Mouse (Mus musculus) intestine, embryonic 15.5 days (tissue): Measurements from ENCODE around the gene Shkbp1. TPM values are rescaled to one million over a fixed set of nuclear protein-coding genes. Genes with fewer than 3 reads are reported as not detected.

Experiments used
- ATAC-seq: fragments of 200-750 bp; cut with Nextera tagmentation; 2 replicates; pipeline ENCODE4 v1.8.0; 2017; ENCODE audit warnings: moderate TSS enrichment, moderate library complexity
- H3K27ac ChIP-seq: fragments of 300-500 bp; sonication (generic); 2 replicates; pipeline ENCODE4 v1.5.1; 2015; ENCODE audit warnings: mild to moderate bottlenecking, inconsistent platforms
- H3K27me3 ChIP-seq: fragments of 300-500 bp; sonication (generic); replicated peaks from 2 replicates; pipeline ENCODE4 v1.6.1; 2015; ENCODE audit warnings: inconsistent platforms
- H3K36me3 ChIP-seq: fragments of 300-500 bp; sonication (generic); 2 replicates; pipeline ENCODE4 v1.6.1; 2015; ENCODE audit warnings: inconsistent platforms
- H3K4me1 ChIP-seq: fragments of 300-500 bp; sonication (generic); replicated peaks from 2 replicates; pipeline ENCODE4 v1.6.1; 2015; ENCODE audit warnings: inconsistent platforms
- H3K4me2 ChIP-seq: fragments of 300-500 bp; sonication (generic); replicated peaks from 2 replicates; pipeline ENCODE4 v1.6.1; 2015; ENCODE audit warnings: mild to moderate bottlenecking, inconsistent platforms
- H3K4me3 ChIP-seq: fragments of 300-500 bp; sonication (generic); replicated peaks from 2 replicates; pipeline ENCODE4 v1.5.1; 2015; ENCODE audit warnings: inconsistent platforms
- H3K9ac ChIP-seq: fragments of 300-500 bp; sonication (generic); 2 replicates; pipeline ENCODE4 v1.6.1; 2015; ENCODE audit warnings: inconsistent platforms
- H3K9me3 ChIP-seq: fragments of 300-500 bp; sonication (generic); 2 replicates; pipeline ENCODE4 v1.6.1; 2016; ENCODE audit warnings: inconsistent platforms
- WGBS: fragments of 180-500 bp; shearing (Covaris S2); methylation state at CpG from one replicate; pipeline ENCODE4 v1.1.7; 2015; 5-methylcytosine and 5-hydroxymethylcytosine counted together
- polyA plus RNA-seq: library from polyadenylated mRNA; unstranded; fragments of >200 nt; fragmentation: Nextera tagmentation; extraction: Ambion mirVana; gene quantifications from 2 replicates; pipeline ENCODE4 v1.2.1, GENCODE M21; 2015

Shkbp1 gene
- polyA plus RNA-seq, 1 experiment from 2014 or later: 35.0 TPM

DNA sequence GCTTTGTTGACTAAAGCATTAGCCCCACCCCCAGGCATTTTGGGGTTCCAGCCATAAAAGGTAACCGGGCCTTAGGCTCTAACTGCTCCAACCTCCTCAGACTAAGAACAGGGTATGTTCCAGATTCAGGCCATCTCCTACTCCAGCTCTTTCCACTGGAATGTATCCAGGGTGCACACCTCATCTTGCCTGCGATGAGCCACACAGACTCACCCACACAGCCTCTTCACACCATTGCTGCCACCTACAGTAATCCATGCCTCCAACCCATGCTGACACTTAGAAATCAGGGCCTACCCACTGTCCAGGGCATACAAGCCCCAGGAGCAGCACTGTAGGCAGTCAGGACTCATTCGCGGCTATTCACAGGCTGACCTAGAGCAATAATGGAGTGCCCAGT is 16.7 kb downstream of the Shkbp1 start:
- no peaks in the 10 kb centered on the region for H3K9me3 ChIP-seq
- 0 out of 2 replicates have a peak, but pooled peaks cover 3% of the 10 kb centered on the region for H3K36me3 ChIP-seq
- H3K9ac ChIP-seq: no peak overlapping the region
- H3K4me3 ChIP-seq: no peak overlapping the region
- peaks cover 29% of the 10 kb centered on the region for H3K4me1 ChIP-seq
- ATAC-seq: no peak
- no peak overlapping the region for H3K27ac ChIP-seq
- WGBS: 61% methylated on average over 4 of the region's 4 CpGs
- H3K4me2 ChIP-seq: no peak overlapping the region
- H3K27me3 ChIP-seq: peaks cover 23% of the 10 kb centered on the region

GRCm38 (mm10) chr7:27337175-27337853 is 18.5 kb downstream of the Shkbp1 start, which contains the start of gene Ltbp4:
Gene Ltbp4, minus strand, starts transcription at chr7:27337692.
- peak within 1 kb of the TSS; percentile 43 for H3K4me3 ChIP-seq
- no peaks in the 10 kb centered on the region for H3K9me3 ChIP-seq
- H3K36me3 ChIP-seq: 0 out of 2 replicates have a peak, but pooled peaks cover 1% of the 10 kb centered on the region
- WGBS: under 1% methylated on average over 36 of the region's 36 CpGs
- peak within 1 kb of the TSS; percentile 50 for H3K9ac ChIP-seq
- H3K4me2 ChIP-seq: peak within 1 kb of the TSS; percentile 91
- peak; percentile 68 for ATAC-seq
- 0 out of 2 replicates have a peak within 1 kb of the TSS, but pooled peaks have one; percentile 48 for H3K27ac ChIP-seq
- H3K27me3 ChIP-seq: peaks cover 40% of the 10 kb centered on the region
- peaks cover 42% of the 10 kb centered on the region for H3K4me1 ChIP-seq

DNA sequence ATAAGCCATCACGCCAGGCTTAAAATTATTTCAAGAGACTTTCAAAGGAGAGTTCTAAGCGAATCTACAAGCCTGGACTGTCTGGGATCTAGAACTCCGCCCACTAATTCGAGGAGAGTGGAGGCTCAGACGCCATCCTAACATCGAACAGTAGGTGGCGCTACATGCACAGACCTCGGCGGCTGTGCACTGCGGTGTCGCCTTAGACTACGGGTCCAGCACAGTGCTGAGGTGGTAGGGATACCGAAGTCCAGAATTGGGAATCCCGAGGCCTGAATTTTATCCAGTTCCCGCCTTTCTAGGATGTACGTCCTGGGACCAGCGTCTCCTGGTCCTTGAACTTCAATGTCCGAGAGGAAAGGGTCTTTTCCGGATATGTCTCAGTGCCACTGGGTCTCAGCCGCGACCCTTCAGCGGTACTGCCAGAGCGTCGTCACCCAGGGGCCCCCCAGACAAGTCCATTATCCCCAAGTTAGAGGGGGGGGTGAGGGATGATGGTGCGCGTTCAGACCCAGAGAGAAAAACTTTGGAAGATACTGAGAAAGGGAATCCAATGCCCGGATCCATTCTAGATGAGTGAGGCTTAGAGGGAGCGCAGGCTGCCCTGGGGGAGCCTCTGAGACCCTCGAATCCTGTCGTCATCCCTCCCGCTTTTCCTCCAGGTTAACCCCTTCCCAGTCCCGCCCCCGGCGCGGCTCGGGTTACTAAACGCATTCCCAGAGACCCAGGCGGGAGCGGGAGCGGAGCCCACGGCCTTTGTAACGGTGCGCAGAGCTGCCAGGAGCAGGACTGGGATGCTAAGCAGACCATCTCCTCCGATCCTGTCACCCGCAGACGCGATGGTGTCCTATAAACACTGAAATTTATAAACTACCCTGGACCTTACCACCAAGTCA is 19.6 kb downstream of the Shkbp1 start:
- Histone ChIP-seq H3K9ac (peak overlapping the region; percentile 46), H3K4me2 (peak overlapping the region; percentile 91), H3K4me3 (peak overlapping the region; percentile 43), H3K36me3 (no peaks in the 10 kb centered on the region), H3K27ac (0 out of 2 replicates have a peak overlapping the region, but pooled peaks have one; percentile 48), H3K27me3 (peaks cover 46% of the 10 kb centered on the region), H3K4me1 (peaks cover 46% of the 10 kb centered on the region), H3K9me3 (no peaks in the 10 kb centered on the region)
- peak; percentile 75 for ATAC-seq
- under 1% methylated on average over 47 of the region's 47 CpGs for WGBS

DNA sequence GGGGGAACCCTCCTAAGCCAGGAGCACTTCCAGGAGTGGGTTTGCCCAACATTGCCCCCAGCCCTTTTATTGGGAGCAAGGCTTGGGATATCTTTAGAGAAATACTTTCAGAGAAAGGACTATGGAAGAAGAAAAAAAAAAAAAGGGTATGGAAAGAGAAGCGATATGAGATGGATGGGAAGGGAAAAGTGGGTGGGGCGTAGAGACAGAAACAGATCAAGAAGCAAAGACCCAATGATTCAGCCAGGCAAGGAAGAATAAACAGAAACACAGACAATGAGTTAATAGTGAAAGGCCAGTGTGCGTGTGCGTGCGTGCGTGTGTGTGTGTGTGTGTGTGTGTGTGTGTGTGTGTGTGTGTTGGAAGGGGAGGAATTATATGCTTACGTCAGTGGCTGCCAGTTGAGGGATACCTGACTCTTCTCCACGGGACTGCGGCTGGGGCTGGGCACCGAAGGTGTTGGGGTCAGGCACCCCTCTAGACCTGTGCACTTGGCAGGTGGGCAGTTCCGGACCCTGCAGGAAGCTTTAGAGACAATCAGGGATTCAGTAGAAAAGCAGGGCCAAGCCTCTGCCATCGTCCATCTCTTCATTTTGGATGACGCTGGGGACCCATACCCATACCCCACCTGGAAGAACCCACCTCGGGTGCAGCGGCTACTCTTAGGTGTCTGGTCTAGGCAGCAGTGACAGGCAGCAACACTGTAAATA is 20.7 kb downstream of the Shkbp1 start:
- 45% methylated on average over 15 of the region's 15 CpGs for WGBS
- Histone ChIP-seq H3K36me3 (no peaks in the 10 kb centered on the region), H3K9me3 (no peaks in the 10 kb centered on the region), H3K27ac (peak overlapping the region; percentile 56), H3K9ac (peak overlapping the region; percentile 2; the same call in 1 of the 2 replicates), H3K4me3 (0 out of 2 replicates have a peak overlapping the region, but pooled peaks have one; percentile 64), H3K4me1 (peaks cover 51% of the 10 kb centered on the region), H3K4me2 (peak overlapping the region; percentile 92), H3K27me3 (peaks cover 46% of the 10 kb centered on the region)
- no peak for ATAC-seq

DNA sequence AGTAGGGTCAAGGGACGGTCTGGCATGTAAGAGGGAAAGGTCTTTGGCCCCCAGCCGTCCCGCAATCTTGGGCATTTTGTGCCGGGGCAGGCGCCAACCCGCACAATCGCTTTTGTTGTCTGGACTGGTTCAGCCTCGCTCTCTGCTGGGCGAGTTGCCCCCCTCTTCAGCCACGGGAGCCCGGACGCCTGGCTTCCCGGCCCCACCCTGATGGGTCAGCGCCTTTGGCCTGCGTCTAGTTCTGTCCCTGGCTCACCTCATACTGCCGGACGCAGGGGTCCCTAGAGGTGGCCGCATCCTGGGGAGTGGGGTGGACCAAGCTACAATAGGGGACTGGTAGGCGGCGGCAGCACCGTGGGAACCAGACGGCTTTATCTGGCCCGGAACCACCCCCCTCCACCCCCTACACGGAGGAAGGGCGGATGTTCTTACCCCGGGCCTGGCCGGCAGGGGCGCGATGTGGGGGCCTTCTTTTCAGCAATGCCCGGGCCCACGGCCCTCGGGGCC is 21.4 kb downstream of the Shkbp1 start:
- no peak for ATAC-seq
- Histone ChIP-seq H3K4me1 (peaks cover 57% of the 10 kb centered on the region), H3K4me3 (peak overlapping the region; percentile 64), H3K27me3 (peaks cover 46% of the 10 kb centered on the region), H3K4me2 (peak overlapping the region; percentile 92), H3K9ac (peak overlapping the region; percentile 2; the same call in 1 of the 2 replicates), H3K27ac (peak overlapping the region; percentile 40; the same call in 1 of the 2 replicates), H3K36me3 (no peaks in the 10 kb centered on the region), H3K9me3 (no peaks in the 10 kb centered on the region)
- WGBS: 7% methylated on average over 32 of the region's 32 CpGs

DNA sequence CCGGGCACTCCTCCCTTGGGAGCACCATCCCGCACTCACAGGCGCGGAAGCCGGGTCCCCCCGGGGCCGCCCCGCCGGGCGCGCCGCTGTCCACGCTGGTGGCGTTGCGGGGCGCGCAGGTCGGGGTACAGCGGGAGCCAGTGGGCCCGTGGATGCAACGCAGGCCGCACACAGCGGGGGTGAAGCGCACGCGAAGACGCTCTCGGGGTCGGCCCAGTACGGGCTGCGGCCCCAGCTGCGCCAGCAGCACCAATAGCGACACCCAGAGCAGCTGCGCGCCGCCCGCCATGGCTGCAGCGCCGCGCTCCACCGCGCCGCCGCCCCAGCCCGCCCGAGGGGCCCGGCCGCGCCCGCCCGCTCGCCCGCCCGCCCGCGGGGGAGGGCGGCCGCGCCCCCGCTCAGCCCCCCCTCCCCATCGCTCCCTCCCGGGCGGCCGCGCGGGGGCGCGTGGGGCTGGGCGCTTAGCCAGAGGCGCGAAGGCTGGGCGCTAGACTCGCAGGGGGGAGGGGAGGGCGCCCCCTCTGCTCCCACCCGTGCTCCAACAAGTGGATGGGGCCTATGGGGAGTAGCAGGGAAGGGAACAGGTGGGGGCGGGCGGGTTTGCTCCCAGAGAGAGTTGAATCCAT is 22.4 kb downstream of the Shkbp1 start:
- WGBS: 1% methylated on average over 57 of the region's 77 CpGs
- Histone ChIP-seq H3K27ac (peak overlapping the region; percentile 91), H3K4me1 (peaks cover 66% of the 10 kb centered on the region), H3K9me3 (no peaks in the 10 kb centered on the region), H3K27me3 (peaks cover 47% of the 10 kb centered on the region), H3K36me3 (no peaks in the 10 kb centered on the region), H3K9ac (peak overlapping the region; percentile 87), H3K4me2 (peak overlapping the region; percentile 92), H3K4me3 (peak overlapping the region; percentile 64)
- ATAC-seq: no peak

GRCm38 (mm10) chr7:27332353-27333199 is 23.2 kb downstream of the Shkbp1 start:
- Histone ChIP-seq H3K4me1 (peaks cover 63% of the 10 kb centered on the region), H3K9me3 (no peaks in the 10 kb centered on the region), H3K27ac (peak overlapping the region; percentile 91), H3K4me3 (peak overlapping the region; percentile 64), H3K4me2 (peak overlapping the region; percentile 92), H3K36me3 (no peaks in the 10 kb centered on the region), H3K9ac (peak overlapping the region; percentile 87), H3K27me3 (peaks cover 50% of the 10 kb centered on the region)
- ATAC-seq: peak; percentile 15; the same call in 1 of the 2 replicates
- 2% methylated on average over 37 of the region's 39 CpGs for WGBS

- no peaks in the 10 kb centered on the region for H3K36me3 ChIP-seq
- H3K4me3 ChIP-seq: peak overlapping the region; percentile 64
- H3K27me3 ChIP-seq: peaks cover 49% of the 10 kb centered on the region
- no peak for ATAC-seq
- H3K9me3 ChIP-seq: no peaks in the 10 kb centered on the region
- H3K4me1 ChIP-seq: peaks cover 57% of the 10 kb centered on the region
- peak overlapping the region; percentile 92 for H3K4me2 ChIP-seq
- H3K27ac ChIP-seq: peak overlapping the region; percentile 91
- H3K9ac ChIP-seq: peak overlapping the region; percentile 87
- WGBS: 6% methylated on average over 8 of the region's 8 CpGs
Measured at GRCm38 (mm10) chr7:27331854-27332253, 24.0 kb downstream of the Shkbp1 start.

DNA sequence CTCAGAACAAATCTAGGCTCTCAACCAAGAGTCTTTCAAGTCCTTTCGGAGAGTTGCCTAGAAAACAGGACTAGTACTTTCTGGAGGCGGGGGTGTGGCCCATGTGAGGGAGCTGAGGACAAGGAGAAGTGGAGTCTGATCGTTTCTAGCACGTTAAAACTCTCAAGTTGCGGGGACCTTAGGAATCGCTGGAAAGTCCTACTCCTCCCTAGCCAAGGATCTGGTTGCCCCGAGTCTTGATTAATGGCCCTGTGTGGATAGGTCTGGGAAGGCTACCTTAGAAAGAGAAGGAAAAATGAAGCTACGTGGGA is 24.3 kb downstream of the Shkbp1 start:
- Histone ChIP-seq H3K4me1 (peaks cover 56% of the 10 kb centered on the region), H3K36me3 (no peaks in the 10 kb centered on the region), H3K4me3 (peak overlapping the region; percentile 64), H3K27me3 (peaks cover 51% of the 10 kb centered on the region), H3K4me2 (peak overlapping the region; percentile 92), H3K9ac (peak overlapping the region; percentile 47), H3K9me3 (no peaks in the 10 kb centered on the region), H3K27ac (peak overlapping the region; percentile 91)
- ATAC-seq: no peak
- WGBS: 2% methylated on average over 8 of the region's 8 CpGs

DNA sequence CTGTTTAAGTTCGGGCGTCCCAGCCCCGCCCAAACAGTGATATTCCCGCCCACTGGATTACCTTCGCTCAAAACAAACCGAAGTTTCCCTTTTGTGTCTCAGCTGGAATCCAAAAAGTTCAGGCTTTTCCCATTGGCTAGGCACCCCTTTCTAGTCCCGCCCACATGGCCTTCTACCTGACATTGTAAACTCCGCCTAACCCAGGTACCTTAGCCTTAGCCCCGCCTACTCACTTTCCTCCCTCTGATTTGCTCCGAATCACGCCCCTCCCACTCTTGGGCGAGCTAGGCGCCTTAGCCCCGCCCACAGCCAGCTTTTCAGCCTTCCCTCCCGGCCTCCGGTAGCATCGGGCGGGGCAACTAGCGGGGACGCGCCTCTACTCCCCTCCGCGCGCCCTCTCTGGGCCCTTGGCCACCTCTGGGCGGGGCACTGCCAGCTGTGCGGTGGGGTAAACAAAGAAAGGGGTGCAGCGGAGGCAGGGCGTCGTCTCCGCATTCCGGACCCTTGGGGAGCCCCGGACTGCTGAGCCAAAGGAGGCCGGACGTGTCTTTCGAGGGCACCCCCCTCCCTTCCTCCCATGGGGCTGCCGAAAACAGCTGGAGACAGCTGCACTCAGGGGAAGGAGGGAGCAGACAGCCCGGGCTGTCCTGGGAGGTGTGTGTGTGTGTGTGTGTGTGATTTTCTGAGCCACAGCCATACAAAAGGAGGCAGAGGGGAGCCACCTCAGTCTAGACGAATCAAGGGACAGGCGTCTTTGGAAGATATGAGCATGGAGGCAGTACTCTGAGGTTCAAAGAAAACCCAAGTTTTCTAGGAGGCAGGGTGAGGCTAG is 24.9 kb downstream of the Shkbp1 start:
- ATAC-seq: peak; percentile 70
- Histone ChIP-seq H3K9ac (peak overlapping the region; percentile 47), H3K36me3 (no peaks in the 10 kb centered on the region), H3K4me2 (peak overlapping the region; percentile 92), H3K4me1 (peaks cover 56% of the 10 kb centered on the region), H3K27me3 (peaks cover 50% of the 10 kb centered on the region), H3K9me3 (no peaks in the 10 kb centered on the region), H3K27ac (peak overlapping the region; percentile 91), H3K4me3 (peak overlapping the region; percentile 64)
- under 1% methylated on average over 39 of the region's 39 CpGs for WGBS
